Mouse (Mus musculus): ENCODE data around the gene Ttll6.

The Ttll6 gene

DNA sequence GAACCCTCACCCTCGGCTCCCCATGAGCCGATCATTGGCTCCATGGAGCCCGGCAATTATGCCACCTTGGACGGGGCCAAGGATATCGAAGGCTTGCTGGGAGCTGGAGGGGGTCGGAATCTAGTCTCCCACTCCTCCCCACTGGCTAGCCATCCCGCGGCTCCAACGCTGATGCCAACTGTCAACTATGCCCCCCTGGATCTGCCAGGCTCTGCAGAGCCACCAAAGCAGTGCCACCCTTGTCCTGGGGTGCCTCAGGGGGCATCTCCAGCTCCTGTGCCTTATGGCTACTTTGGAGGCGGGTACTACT is 60.8 kb downstream of the Ttll6 start:
- in situ Hi-C loops (cut with MboI, MseI): no loop called here

DNA sequence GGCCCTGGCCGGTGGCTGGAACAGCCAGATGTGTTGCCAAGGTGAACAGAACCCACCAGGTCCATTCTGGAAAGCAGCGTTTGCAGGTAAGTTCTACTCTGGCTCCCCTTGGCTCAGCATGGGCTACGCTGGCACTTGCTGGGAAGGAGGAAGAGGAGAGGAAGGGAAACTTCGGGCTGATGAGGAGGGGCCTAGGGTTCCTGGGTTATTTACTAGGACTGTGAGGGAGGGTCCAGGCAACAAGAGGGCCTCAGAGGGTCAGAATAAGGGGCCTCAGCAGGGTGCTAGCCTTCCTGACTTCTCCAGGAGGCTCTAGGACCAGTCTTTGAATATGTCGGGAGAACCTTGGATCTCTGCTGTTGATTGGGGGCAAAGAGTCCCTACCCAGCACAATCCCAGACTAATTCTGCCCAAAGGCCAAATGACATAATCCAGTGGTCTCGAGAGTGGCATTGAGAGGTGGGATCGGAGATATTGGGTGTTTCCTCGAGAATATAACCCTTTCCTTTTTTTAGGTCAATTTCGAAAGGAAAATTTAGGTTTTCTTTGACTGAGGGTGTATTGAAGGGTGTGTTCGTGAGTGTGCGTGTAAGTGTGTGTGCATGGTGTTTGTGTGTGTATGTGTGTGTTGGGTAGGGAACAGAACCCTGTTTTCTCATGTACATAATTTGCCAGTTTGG is 61.5 kb downstream of the Ttll6 start:
- in situ Hi-C loops (cut with MboI, MseI): loop anchor here in 1 of 2 experiments (5.0 kb wide), 1 partner anchor 53 kb away; no protein-coding TSS in a partner anchor

DNA sequence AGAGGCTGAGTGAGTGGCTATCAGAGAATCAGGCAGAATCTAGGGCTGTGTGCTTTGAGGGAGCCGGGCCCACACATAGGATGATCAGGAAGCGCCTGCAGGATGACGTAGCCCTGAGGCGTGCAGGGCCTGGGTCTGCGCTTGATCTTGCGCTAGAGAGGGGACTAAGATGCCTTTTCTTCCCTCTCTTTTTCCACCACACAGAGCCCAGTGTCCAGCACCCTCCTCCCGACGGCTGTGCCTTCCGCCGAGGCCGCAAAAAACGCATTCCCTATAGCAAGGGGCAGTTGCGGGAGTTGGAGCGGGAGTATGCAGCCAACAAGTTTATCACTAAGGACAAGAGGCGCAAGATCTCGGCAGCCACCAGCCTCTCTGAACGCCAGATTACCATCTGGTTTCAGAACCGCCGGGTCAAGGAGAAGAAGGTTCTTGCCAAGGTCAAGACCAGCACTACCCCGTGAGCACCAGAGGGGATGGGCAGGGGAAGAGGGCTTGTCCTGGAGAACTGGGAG is 62.2 kb downstream of the Ttll6 start:
- in situ Hi-C loops (cut with MboI, MseI): loop anchor here in 1 of 2 experiments (5.0 kb wide), 1 partner anchor 54 kb away; no protein-coding TSS in a partner anchor

DNA sequence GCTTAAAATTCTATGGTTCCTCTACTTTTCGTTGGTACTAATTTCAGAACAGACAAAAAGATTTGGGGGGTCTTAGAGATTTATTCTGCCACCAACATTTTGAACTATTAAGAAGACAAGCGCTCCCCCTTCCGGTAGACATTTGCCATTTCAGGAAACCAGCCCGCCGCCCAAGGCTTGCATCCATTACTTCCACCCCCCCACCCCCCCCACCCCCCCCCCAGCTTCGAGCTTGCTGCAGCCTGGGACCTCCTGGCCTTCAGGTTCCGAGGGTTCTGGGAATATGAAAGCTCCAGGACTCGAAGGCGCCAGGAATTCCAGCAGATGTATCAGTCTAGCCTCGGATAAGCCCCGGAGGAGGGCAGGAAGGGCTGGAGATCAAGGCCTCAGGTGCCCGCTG is 65.1 kb downstream of the Ttll6 start:
- in situ Hi-C loops (cut with MboI, MseI): loop anchor here in 1 of 2 experiments (5.0 kb wide), 1 partner anchor 56 kb away; no protein-coding TSS in a partner anchor

DNA sequence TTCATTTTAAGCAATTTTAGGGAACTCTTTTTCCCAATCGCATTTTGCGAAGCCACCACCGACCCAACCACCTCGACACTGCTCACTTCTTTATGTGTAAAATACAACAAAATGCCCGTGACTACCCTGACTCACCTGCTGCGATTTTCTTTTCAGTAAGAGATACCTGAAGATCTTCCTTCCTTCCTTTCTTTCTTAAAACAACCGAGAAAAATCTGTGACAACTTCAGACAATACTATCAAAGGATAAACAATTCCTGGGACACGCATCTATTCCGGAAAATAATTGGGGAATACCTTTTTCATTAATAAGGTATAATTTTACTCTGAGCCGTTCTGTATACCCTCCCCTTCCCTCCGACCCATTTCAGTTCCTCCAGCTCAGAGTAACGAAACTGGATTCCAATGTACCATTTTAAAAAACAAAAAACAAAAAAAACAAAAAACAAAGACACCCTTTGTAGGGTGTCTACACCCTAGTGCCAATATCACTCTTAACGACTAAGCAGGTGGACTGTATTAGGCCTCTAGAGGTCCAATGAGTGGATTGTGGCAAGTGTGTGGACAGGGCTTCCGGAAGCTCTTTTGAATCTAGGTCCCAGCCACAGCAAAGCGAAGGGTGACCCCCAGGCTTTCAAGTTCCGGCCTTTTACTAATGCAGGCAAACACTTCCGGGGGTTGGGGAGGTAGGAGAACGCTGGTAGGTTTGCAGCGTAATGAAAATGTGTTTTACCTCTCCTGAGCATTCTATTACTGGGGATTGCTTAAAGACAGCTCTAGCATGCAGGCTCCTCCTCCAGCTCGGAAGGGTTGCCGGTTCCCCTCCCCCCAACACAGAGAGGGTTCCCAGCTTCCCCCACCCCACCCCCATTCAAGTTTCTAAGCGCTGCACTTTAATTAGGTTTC is 65.8 kb downstream of the Ttll6 start:
- in situ Hi-C loops (cut with MboI, MseI): loop anchor here in 1 of 2 experiments (5.0 kb wide), 1 partner anchor 57 kb away; no protein-coding TSS in a partner anchor

DNA sequence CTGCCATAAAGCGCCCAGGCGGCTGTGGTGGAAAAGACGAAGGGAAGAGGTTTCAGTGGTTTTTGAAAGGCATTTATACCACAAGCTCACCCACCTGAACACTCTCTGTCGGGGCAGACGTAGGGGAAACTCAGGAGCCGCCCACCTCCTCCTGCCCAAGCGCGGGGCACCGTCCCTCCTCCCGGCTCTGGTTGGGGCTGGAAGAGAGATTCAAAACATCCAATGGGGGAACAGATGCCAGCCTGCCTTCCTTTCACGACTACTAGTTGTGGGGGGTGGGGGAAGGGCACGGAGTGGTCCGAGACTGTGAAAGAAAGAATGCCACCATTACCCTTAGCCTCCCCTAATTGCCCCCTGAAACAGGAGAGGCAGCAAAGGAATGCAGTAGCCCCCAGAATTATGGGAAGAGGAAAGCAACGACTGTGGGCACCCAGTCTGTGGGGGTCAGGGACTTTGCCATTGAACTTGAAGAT is 66.6 kb downstream of the Ttll6 start:
- in situ Hi-C loops (cut with MboI, MseI): no loop called here

DNA sequence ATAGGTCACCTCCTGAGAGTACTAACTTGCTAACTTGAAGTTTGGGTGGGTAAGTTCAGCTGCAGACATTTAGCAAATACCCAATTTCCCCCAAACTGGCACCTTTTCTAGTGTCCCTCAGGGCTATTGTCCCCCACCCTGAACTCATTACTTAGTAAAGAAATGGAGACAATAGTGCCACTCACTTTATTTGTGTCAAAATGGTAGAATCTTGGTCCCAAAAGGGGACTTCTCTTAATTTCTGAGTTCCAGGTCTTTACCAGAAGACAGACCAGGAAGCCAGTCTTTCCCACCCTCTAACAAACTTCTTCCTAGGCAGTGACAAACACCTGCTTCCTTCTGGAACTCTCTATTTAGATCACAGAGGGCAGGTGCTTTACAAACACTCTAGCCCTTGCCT is 68.2 kb downstream of the Ttll6 start:
- in situ Hi-C loops (cut with MboI, MseI): no loop called here

DNA sequence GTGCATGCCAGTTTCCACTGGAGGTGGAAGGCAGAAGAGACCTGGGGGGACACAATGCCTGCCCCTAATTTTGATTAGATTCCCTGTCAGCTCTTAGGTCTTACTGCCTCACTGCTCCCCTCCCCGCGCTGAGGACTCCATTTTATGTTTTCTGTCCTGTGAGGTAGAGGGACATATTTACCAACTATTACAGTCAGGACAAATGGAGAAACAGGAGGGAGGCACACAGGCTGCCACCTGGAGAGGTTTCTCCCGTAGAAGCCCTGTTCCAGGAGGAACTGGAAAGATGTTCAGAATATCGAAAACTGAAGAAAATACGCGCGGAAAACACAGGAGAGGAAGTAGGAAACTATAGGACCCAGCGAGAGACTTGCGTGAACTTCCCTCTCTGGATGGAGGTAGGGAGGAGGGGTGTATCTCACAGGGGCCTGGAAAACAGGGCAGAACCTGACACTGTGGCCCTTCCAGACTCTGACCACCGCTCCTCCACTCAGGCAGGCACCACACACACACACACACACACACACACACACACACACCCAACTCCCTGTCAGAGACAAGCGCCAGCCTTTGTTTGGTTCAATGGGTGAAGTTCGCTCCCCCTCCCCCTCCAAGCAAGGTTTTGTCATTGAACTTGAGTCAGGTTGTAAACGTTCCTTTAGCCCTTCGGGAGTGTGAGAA is 69.0 kb downstream of the Ttll6 start:
- in situ Hi-C loops (cut with MboI, MseI): no loop called here

DNA sequence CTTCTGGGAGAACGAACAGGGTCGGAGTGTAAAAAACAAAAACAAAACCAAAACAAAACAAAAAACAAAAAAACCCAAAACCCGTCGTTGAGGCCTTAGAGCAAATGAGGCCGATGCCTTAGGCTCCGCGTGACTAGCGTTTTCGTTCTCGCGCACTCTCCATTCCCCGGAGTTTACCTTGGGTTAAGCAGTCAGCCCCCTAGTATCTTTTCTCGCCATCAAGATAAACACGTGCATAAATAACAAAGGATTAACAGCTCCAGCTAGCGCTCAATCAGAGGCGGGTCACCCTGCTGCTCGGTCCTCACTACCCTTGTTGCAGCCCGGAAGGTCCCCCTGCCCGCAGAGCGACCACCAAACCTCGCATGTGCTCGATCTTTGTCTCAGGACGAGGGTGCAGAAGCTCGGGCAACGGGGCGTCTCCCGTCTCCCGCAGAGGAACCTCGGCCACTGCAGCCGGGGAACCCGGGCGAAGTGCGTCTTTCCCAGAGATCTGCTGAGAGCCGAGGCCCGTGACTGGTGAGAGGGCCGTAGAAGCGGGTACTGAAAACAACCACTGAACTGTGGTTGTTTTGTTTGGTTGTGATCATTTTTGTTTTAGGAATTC is 69.7 kb downstream of the Ttll6 start:
- in situ Hi-C loops (cut with MboI, MseI): no loop called here

DNA sequence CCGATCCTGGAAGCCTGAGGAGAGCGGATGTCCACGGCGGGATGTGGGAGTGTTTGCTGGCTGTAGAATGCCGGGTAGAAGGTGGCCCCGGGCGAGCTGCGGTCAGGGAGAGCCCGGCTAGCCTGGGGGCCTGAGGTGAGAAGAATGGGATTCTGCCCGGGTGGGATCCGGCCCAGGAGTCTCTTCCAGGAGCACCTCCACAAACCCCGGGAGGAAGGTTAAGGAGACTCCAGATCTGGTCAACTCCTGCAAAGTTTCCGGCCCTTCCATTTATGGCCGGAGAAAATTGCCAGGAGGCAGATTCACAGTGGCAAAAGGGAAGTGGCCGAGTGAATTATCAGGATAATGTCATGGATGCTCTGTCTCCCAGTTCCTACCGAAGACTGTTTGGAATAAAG is 70.2 kb downstream of the Ttll6 start:
- in situ Hi-C loops (cut with MboI, MseI): no loop called here

DNA sequence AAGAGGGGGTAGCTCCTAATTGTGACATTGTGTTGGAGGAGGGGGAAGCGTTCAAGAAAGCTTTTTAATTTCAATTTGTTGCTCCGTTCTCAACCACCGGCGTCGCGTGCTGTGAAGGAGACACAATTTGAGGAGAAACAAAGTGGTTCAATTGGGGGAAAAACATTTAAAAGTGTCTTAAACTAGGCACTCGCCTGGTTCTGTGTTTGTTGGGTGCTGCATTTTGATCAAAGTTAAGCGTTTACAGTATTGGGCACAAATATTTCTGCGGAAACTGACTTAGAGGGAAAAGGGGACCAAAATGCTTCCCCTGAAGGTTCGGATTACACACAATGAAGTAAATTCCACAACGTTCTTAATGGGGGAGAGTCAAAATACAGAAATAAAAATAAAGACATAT is 70.8 kb downstream of the Ttll6 start:
- in situ Hi-C loops (cut with MboI, MseI): no loop called here

DNA sequence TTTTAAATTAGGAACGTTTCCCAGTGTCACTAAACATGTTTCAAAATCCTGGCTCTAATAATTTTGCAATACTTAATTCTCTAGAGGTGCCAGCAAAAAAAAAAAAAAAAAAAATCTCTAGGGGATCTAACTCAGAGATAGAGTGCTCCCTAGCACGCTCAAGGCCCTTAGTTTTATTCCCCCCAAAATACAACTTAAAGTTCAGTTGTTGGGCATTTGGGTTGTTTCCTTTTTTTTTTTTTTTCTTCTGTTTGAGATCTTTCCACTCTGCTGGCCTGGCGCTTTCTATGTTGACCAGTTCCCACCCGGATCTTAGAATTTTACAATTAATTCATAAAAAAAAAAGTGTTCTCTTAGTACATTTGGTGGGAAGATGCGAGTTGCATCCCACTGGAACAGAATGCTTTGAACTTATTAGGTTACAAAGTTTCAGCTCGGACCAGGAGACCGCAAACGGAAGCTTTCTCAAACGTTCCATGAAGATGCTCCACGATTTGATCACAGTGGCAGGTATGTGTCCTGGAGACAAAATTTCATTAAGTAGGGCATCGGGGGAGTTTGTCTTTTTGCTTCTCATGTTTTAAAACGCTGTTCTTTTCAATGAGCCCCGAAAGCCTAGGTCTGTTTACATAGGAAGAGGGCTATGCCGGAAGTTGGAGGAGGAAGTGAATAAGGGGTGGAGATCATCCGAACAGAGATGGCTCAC is 72.0 kb downstream of the Ttll6 start:
- in situ Hi-C loops (cut with MboI, MseI): no loop called here
